Mouse (Mus musculus): ENCODE measurements around the gene Dock7. TPM values are rescaled to one million over a fixed set of nuclear protein-coding genes. Genes with fewer than 3 reads are reported as not detected.
"Not testable (repeated sequence)": the region's sequence is repeated elsewhere in the genome, so short reads cannot be mapped to it uniquely, and the experiment has no call there.

Dock7 gene
- polyA plus RNA-seq, 1 experiment = 48.2 TPM

DNA sequence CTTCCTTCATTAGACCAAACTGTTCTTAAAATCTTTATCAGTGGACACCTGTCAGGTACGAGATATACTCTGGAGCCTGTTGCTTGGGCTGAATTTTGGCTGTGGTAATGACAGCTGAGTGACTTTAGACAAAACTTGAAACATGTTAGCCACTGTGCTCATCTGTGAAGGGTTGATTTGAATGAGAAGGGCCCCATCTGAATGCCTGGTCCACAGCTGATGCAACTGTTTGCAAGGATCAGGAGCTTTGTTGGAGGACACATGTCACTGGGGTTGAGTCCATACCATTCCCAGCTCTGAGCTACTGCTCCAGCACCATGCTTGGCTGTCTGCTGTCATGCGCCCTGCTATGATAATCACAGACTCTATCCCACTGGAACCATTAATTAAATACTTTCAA is 115.1 kb downstream of the Dock7 start:
- no peak for TF ChIP-seq POLR2A (IDR thresholded peaks at IDR 0.05; ENCODE audit: borderline replicate concordance, insufficient read depth, low read length)
- no peak for TF ChIP-seq CTCF (IDR thresholded peaks at IDR 0.05; ENCODE audit: borderline replicate concordance, insufficient read depth, low read depth, low read length)
- H3K27me3 ChIP-seq (ENCODE audit: control insufficient read depth, insufficient read depth, low read length) = no peaks in the 10 kb centered on the region
- 95% methylated on average over 2 of the region's 2 CpGs for WGBS
- no peak overlapping the region for H3K4me3 ChIP-seq (replicated peaks; ENCODE audit: insufficient read depth, low read depth, low read length)
- H3K27ac ChIP-seq (ENCODE audit: insufficient read depth, low read length) = no peak overlapping the region
- no peak for DNase-seq
- no peaks in the 10 kb centered on the region for H3K4me1 ChIP-seq (ENCODE audit: control insufficient read depth, insufficient read depth, low read length)

- H3K27me3 ChIP-seq (ENCODE audit: control insufficient read depth, insufficient read depth, low read length) = no peaks in the 10 kb centered on the region
- no peak overlapping the region for H3K27ac ChIP-seq (ENCODE audit: insufficient read depth, low read length)
- no peak overlapping the region for H3K4me3 ChIP-seq (replicated peaks; ENCODE audit: insufficient read depth, low read depth, low read length)
- no peak for TF ChIP-seq CTCF (IDR thresholded peaks at IDR 0.05; ENCODE audit: borderline replicate concordance, insufficient read depth, low read depth, low read length)
- TF ChIP-seq POLR2A (IDR thresholded peaks at IDR 0.05; ENCODE audit: borderline replicate concordance, insufficient read depth, low read length) = no peak
- 79% methylated on average over 4 of the region's 4 CpGs for WGBS
- DNase-seq = no peak
- H3K4me1 ChIP-seq (ENCODE audit: control insufficient read depth, insufficient read depth, low read length) = no peaks in the 10 kb centered on the region
Observed at GRCm38 (mm10) chr4:98993491-98993890, 127.2 kb downstream of the Dock7 start.

- no peak overlapping the region for H3K4me3 ChIP-seq (replicated peaks; ENCODE audit: insufficient read depth, low read depth, low read length)
- no peaks in the 10 kb centered on the region for H3K27me3 ChIP-seq (ENCODE audit: control insufficient read depth, insufficient read depth, low read length)
- TF ChIP-seq CTCF (IDR thresholded peaks at IDR 0.05; ENCODE audit: borderline replicate concordance, insufficient read depth, low read depth, low read length) (no peak), POLR2A (IDR thresholded peaks at IDR 0.05; ENCODE audit: borderline replicate concordance, insufficient read depth, low read length) (no peak)
- no peaks in the 10 kb centered on the region for H3K4me1 ChIP-seq (ENCODE audit: control insufficient read depth, insufficient read depth, low read length)
- no peak for DNase-seq
- 85% methylated on average over 8 of the region's 8 CpGs for WGBS
- no peak overlapping the region for H3K27ac ChIP-seq (ENCODE audit: insufficient read depth, low read length)
Observed at GRCm38 (mm10) chr4:98984701-98985100, 136.0 kb downstream of the Dock7 start.

DNA sequence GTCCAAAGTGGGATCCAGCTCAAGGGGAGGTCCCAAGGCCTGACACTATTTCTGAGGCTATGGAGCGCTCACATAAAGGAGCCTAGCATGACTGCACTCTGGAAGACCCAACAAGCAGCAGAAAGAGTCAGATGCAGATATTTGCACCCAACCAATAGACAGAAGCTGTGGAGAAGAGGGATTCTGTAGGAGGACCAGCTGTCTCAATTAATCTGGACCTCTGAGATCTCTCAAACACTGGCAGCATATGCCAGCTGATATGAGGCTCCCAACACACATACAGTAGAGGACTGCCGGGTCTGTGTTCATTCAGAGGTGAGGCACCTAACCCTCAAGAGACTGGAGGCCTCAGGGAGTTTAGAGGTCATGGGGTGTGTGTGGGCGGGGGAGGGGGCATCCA is 140.7 kb downstream of the Dock7 start:
- not testable (repeated sequence) for H3K4me3 ChIP-seq (replicated peaks; ENCODE audit: insufficient read depth, low read depth, low read length); DNase-seq; H3K4me1 ChIP-seq (ENCODE audit: control insufficient read depth, insufficient read depth, low read length); H3K27ac ChIP-seq (ENCODE audit: insufficient read depth, low read length); H3K27me3 ChIP-seq (ENCODE audit: control insufficient read depth, insufficient read depth, low read length)
- WGBS = 89% methylated on average over 3 of the region's 3 CpGs

DNA sequence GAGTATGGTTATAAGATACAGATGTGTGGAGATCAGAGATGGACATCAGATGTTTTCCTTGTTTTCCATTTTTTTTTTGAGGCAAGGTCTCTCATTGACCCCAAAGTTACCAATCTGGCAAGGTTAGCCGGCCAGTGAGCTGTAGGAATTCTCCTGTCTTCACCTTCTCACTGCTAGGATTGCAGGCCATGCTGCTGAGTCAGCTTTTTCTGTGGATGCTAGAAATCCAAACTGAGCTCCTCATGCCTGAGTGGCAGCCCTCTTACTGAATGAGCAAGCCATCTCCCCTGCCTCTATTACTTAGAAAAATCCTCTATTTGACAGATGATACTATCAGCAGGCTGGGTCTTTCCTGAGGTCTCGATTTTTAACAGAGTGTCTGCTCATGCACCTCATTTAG is 142.0 kb downstream of the Dock7 start:
- Histone ChIP-seq H3K27ac (ENCODE audit: insufficient read depth, low read length) (no peak overlapping the region), H3K4me3 (replicated peaks; ENCODE audit: insufficient read depth, low read depth, low read length) (no peak overlapping the region), H3K27me3 (ENCODE audit: control insufficient read depth, insufficient read depth, low read length) (no peaks in the 10 kb centered on the region), H3K4me1 (ENCODE audit: control insufficient read depth, insufficient read depth, low read length) (no peaks in the 10 kb centered on the region)
- WGBS = 96% methylated on average over 2 of the region's 2 CpGs
- no peak for DNase-seq
- TF ChIP-seq CTCF (IDR thresholded peaks at IDR 0.05; ENCODE audit: borderline replicate concordance, insufficient read depth, low read depth, low read length) = no peak
- no peak for TF ChIP-seq POLR2A (IDR thresholded peaks at IDR 0.05; ENCODE audit: borderline replicate concordance, insufficient read depth, low read length)

- DNase-seq; H3K4me3 ChIP-seq (replicated peaks; ENCODE audit: insufficient read depth, low read depth, low read length); H3K27ac ChIP-seq (ENCODE audit: insufficient read depth, low read length); H3K4me1 ChIP-seq (ENCODE audit: control insufficient read depth, insufficient read depth, low read length); H3K27me3 ChIP-seq (ENCODE audit: control insufficient read depth, insufficient read depth, low read length): not testable (repeated sequence)
- WGBS = 95% methylated on average over 2 of the region's 2 CpGs
Observed at GRCm38 (mm10) chr4:98978288-98978687, 142.4 kb downstream of the Dock7 start.

DNA sequence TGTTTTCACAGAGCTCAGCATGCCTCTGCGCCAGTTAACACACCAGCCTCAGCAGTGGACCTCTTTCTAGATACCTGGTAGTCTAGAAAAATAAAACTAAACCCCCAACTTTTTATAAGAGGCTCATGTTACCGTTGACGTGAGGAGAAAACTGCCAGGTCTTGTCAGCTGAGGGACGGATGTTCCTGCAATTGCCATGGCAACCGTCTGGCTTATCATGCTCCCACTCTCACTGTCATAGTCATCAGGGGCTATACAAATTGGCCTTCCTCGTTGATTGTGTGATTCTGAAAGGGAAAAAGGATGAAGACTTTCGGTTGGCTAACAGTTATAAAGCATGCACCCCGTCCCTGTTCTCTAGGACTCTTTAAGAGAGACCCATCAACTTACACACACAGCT is 145.0 kb downstream of the Dock7 start:
- WGBS = 43% methylated on average over 8 of the region's 8 CpGs
- DNase-seq = no peak
- TF ChIP-seq CTCF (IDR thresholded peaks at IDR 0.05; ENCODE audit: borderline replicate concordance, insufficient read depth, low read depth, low read length) (no peak), POLR2A (IDR thresholded peaks at IDR 0.05; ENCODE audit: borderline replicate concordance, insufficient read depth, low read length) (no peak)
- H3K27ac ChIP-seq (ENCODE audit: insufficient read depth, low read length) = no peak overlapping the region
- no peaks in the 10 kb centered on the region for H3K27me3 ChIP-seq (ENCODE audit: control insufficient read depth, insufficient read depth, low read length)
- no peaks in the 10 kb centered on the region for H3K4me1 ChIP-seq (ENCODE audit: control insufficient read depth, insufficient read depth, low read length)
- no peak overlapping the region for H3K4me3 ChIP-seq (replicated peaks; ENCODE audit: insufficient read depth, low read depth, low read length)

DNA sequence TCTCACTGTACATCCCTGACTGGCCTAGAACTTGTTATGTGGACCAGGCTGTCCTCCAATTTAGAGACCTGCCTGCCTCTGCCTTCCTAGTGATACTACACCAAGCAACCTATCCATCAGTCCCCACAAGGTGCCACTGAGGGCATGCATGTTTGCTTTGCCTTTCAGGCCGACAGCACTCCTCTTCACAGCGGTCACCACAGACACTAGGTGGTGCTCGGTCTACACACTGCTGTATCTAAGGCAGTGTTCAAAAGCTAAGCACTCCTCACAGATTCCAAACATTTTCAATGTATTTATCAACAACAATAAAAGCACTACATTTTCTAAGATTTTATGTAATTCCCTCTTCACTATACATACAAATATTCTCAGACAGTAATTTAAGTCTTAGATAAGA is 150.8 kb downstream of the Dock7 start:
- H3K27me3 ChIP-seq (ENCODE audit: control insufficient read depth, insufficient read depth, low read length) = no peaks in the 10 kb centered on the region

GRCm38 (mm10) chr4:98960243-98960642 is 160.5 kb downstream of the Dock7 start:
- 88% methylated on average over 3 of the region's 3 CpGs for WGBS
- Histone ChIP-seq H3K4me1 (ENCODE audit: control insufficient read depth, insufficient read depth, low read length) (no peaks in the 10 kb centered on the region), H3K4me3 (replicated peaks; ENCODE audit: insufficient read depth, low read depth, low read length) (no peak overlapping the region), H3K27ac (ENCODE audit: insufficient read depth, low read length) (no peak overlapping the region), H3K27me3 (ENCODE audit: control insufficient read depth, insufficient read depth, low read length) (no peaks in the 10 kb centered on the region)
- no peak for DNase-seq
- TF ChIP-seq POLR2A (IDR thresholded peaks at IDR 0.05; ENCODE audit: borderline replicate concordance, insufficient read depth, low read length) (no peak), CTCF (IDR thresholded peaks at IDR 0.05; ENCODE audit: borderline replicate concordance, insufficient read depth, low read depth, low read length) (no peak)

More for the DNA sequence above, 150.8 kb downstream of the Dock7 start:
- no peak for DNase-seq
- Histone ChIP-seq H3K4me3 (replicated peaks; ENCODE audit: insufficient read depth, low read depth, low read length) (no peak overlapping the region), H3K4me1 (ENCODE audit: control insufficient read depth, insufficient read depth, low read length) (no peaks in the 10 kb centered on the region), H3K27ac (ENCODE audit: insufficient read depth, low read length) (no peak overlapping the region)
- WGBS = 82% methylated on average over 3 of the region's 3 CpGs
- TF ChIP-seq CTCF (IDR thresholded peaks at IDR 0.05; ENCODE audit: borderline replicate concordance, insufficient read depth, low read depth, low read length) = no peak; the same call in 1 of the 2 replicates
- TF ChIP-seq POLR2A (IDR thresholded peaks at IDR 0.05; ENCODE audit: borderline replicate concordance, insufficient read depth, low read length) = no peak
